Mouse (Mus musculus) liver, embryonic 16.5 days (tissue): ENCODE results near the gene Nrp2. TPM values are rescaled to one million over a fixed set of nuclear protein-coding genes. Genes with fewer than 3 reads are reported as not detected.

Experiments used
- ATAC-seq: fragments of 200-750 bp; cut with Nextera tagmentation; 2 replicates; pipeline ENCODE4 v1.8.0; 2017; ENCODE audit warnings: low read depth, mild to moderate bottlenecking, moderate number of reproducible peaks, moderate library complexity
- H3K27ac ChIP-seq: fragments of 300-500 bp; sonication (generic); 2 replicates; pipeline ENCODE4 v1.5.1; 2014; ENCODE audit warnings: mild to moderate bottlenecking, low read length
- H3K27me3 ChIP-seq: fragments of 300-500 bp; sonication (generic); 2 replicates; pipeline ENCODE4 v1.6.1; 2014; ENCODE audit warnings: low read depth, low read length, mixed read lengths; ENCODE audit not compliant: control insufficient read depth, insufficient read depth
- H3K36me3 ChIP-seq: fragments of 300-500 bp; sonication (generic); 2 replicates; pipeline ENCODE4 v1.6.1; 2014; ENCODE audit warnings: mild to moderate bottlenecking; ENCODE audit not compliant: control insufficient read depth, insufficient read depth
- H3K4me1 ChIP-seq: fragments of 300-500 bp; sonication (generic); 2 replicates; pipeline ENCODE4 v1.6.1; 2014; ENCODE audit warnings: low read depth, low read length, mixed read lengths; ENCODE audit not compliant: control insufficient read depth
- H3K4me2 ChIP-seq: fragments of 300-500 bp; sonication (generic); 2 replicates; pipeline ENCODE4 v1.6.1; 2014; ENCODE audit warnings: low read depth, low read length, mixed read lengths
- H3K4me3 ChIP-seq: fragments of 300-500 bp; sonication (generic); 2 replicates; pipeline ENCODE4 v1.5.1; 2014; ENCODE audit warnings: low read depth, mild to moderate bottlenecking, low read length
- H3K9ac ChIP-seq: fragments of 300-500 bp; sonication (generic); 2 replicates; pipeline ENCODE4 v1.6.1; 2014; ENCODE audit warnings: low read depth, low read length
- H3K9me3 ChIP-seq: fragments of 300-500 bp; sonication (generic); replicated peaks from 2 replicates; pipeline ENCODE4 v1.6.1; 2016; ENCODE audit warnings: low read length; ENCODE audit not compliant: control insufficient read depth
- WGBS: fragments of 180-500 bp; shearing (Covaris S2); extraction: QIAGEN DNeasy Blood & Tissue Kit; methylation state at CpG from one replicate; pipeline ENCODE4 v1.1.7; 2014; ENCODE audit not compliant: insufficient replicate concordance; 5-methylcytosine and 5-hydroxymethylcytosine counted together
- polyA plus RNA-seq: library from polyadenylated mRNA; unstranded; fragments of >200 nt; fragmentation: Nextera tagmentation; extraction: Ambion mirVana; gene quantifications from 2 replicates; pipeline ENCODE4 v1.2.1, GENCODE M21; 2015

Gene Nrp2
- polyA plus RNA-seq, 1 experiment from 2014 or later = 0.91 TPM

DNA sequence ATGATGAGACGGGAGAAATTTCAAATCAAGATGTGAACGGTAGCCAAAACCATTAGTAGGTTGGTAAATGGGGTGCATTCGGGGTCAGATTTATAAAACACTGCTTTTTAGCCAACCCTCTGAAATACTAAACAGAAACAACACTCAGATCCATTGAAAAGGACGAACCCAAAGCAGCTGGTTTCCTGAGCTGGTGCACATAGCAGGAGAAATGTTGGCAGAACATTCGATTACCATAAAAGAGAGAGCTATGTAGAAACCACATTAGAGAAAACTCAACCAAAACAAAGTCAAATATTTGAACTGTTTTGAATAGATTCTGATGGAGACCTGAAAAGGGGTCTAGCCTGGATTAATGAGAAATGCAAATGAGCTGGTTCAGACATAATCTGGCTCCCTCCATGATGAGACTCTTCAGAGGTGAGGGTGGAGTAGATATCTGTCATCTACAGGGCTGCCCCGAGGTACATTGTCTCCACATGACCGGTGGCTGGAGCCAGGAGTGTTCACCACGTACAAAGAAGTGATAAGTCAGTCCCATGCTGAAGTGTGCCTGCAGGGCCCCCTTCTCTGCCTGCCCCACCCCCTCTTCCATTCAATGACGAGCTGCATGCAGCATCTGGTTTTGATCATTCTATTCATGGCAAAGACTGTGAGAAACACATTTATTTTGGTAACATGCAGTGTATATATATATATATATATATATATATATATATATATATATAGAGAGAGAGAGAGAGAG lies 156.6 kb downstream of the Nrp2 start:
- WGBS = 48% methylated on average over 9 of the region's 9 CpGs
- H3K4me3 ChIP-seq = no peak overlapping the region
- H3K9ac ChIP-seq = no peak overlapping the region
- H3K9me3 ChIP-seq = no peaks in the 10 kb centered on the region
- H3K4me2 ChIP-seq = no peak overlapping the region
- H3K27ac ChIP-seq = no peak overlapping the region
- no peaks in the 10 kb centered on the region for H3K36me3 ChIP-seq
- peak; percentile 60 for ATAC-seq
- H3K4me1 ChIP-seq = no peaks in the 10 kb centered on the region
- H3K27me3 ChIP-seq = no peaks in the 10 kb centered on the region

DNA sequence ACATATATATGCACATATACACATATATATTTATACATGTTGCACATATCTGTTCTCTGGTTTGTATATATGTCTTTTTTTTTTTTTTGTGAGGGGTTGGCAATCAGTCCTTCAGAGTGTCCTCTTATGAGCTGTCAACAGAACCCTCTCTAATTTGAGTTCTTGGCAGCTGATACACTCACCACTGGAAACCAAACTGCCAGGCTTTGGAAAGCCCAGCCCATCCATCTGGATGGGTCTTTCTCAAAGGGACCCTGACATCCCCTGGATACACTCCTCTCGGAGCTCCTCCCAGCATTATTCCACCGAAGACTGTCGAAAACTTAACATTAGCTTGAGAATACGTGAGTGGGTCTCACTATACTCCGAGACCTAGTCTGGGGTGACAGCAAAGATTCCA lies 157.2 kb downstream of the Nrp2 start:
- no peak overlapping the region for H3K27ac ChIP-seq
- no peaks in the 10 kb centered on the region for H3K9me3 ChIP-seq
- ATAC-seq = no peak
- 63% methylated on average over 5 of the region's 5 CpGs for WGBS
- H3K4me3 ChIP-seq = no peak overlapping the region
- H3K27me3 ChIP-seq = no peaks in the 10 kb centered on the region
- H3K36me3 ChIP-seq = no peaks in the 10 kb centered on the region
- no peak overlapping the region for H3K9ac ChIP-seq
- no peak overlapping the region for H3K4me2 ChIP-seq
- H3K4me1 ChIP-seq = no peaks in the 10 kb centered on the region

DNA sequence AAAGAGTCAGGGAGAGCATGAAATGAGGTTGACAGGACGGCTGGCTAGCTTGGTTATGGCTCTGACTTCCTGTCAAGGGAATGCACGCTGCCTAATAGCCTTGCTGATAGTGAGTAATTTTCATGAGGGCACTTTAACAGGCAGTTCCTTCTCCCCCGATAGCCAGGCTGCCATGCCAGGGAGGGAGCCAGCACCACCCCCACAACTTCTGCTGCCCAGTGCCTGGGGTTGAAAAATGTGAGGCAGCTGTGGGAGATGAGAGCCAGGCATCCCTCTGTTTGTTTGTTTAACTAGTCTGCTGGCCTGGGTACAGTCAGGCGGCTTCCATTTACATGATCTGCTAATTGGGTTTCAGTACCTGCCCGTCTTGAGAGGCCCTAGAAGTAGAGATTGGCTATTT lies 157.7 kb downstream of the Nrp2 start:
- Histone ChIP-seq H3K9me3 (no peaks in the 10 kb centered on the region), H3K27me3 (no peaks in the 10 kb centered on the region), H3K27ac (no peak overlapping the region), H3K36me3 (no peaks in the 10 kb centered on the region), H3K4me3 (no peak overlapping the region), H3K4me1 (no peaks in the 10 kb centered on the region), H3K9ac (no peak overlapping the region), H3K4me2 (no peak overlapping the region)
- no peak for ATAC-seq
- WGBS = 25% methylated on average over 5 of the region's 5 CpGs
